Mouse (Mus musculus) kidney, adult 2 months (tissue): ENCODE results near the gene Btbd35f10. TPM values are rescaled to one million over a fixed set of nuclear protein-coding genes. Genes with fewer than 3 reads are reported as not detected.
"Not testable (repeated sequence)": the region's sequence is repeated elsewhere in the genome, so short reads cannot be mapped to it uniquely, and the experiment has no call there.

Experiments used
- DNase-seq: peaks from one replicate; pipeline ENCODE4 v3.0.0; 2021
- H3K27ac ChIP-seq: fragments of 200-500 bp; 2 replicates; pipeline ENCODE4 v1.5.1; 2012; ENCODE audit warnings: low read depth, low read length, control low read depth, inconsistent platforms; ENCODE audit not compliant: insufficient read depth
- H3K27me3 ChIP-seq: fragments of 200-500 bp; replicated peaks from 2 replicates; pipeline ENCODE4 v1.6.1; 2012; ENCODE audit warnings: mild to moderate bottlenecking, moderate library complexity, low read length, inconsistent platforms; ENCODE audit not compliant: control insufficient read depth, insufficient read depth
- H3K36me3 ChIP-seq: fragments of 200-500 bp; 2 replicates; pipeline ENCODE4 v1.6.1; 2012; ENCODE audit warnings: mild to moderate bottlenecking, moderate library complexity, low read length, inconsistent platforms; ENCODE audit not compliant: control insufficient read depth, insufficient read depth
- H3K4me1 ChIP-seq: fragments of 200-500 bp; 2 replicates; pipeline ENCODE4 v1.6.1; 2011; ENCODE audit warnings: low read length; ENCODE audit not compliant: control insufficient read depth, insufficient read depth
- H3K4me3 ChIP-seq: fragments of 200-500 bp; 2 replicates; pipeline ENCODE4 v1.5.1; 2011; ENCODE audit warnings: mild to moderate bottlenecking, low read depth, low read length, control low read depth; ENCODE audit not compliant: insufficient read depth
- WGBS: fragments of 180-500 bp; shearing (Covaris S2); methylation state at CpG from one replicate; pipeline ENCODE4 v1.1.7; 2018; 5-methylcytosine and 5-hydroxymethylcytosine counted together
- polyA plus RNA-seq: library from polyadenylated mRNA; depleted of rRNA; stranded (reverse); fragments of >200 nt; gene quantifications from 2 replicates; pipeline ENCODE4 v1.2.3, GENCODE M21; 2012; rRNA removed

Gene Btbd35f10
- polyA plus RNA-seq: not detected in 2 replicates

- no CpG with 5 or more reads among the region's 3 CpGs for WGBS
- not testable (repeated sequence) for H3K4me3 ChIP-seq, DNase-seq, H3K27me3 ChIP-seq, H3K27ac ChIP-seq, H3K36me3 ChIP-seq, H3K4me1 ChIP-seq
Observed at GRCm38 (mm10) chrX:3752785-3753184, at the start of gene Btbd35f10. TSS of gene Btbd35f10 (minus strand) at chrX:3752885.

Other genes starting within 250 kb of the Btbd35f10 start
- gene Btbd35f18, start 52.7 kb downstream of the Btbd35f10 start, polyA plus RNA-seq: not detected in 2 replicates
- not detected in 2 replicates for gene Btbd35f16, start 204.1 kb upstream of the Btbd35f10 start, polyA plus RNA-seq